Mouse (Mus musculus) hindbrain, embryonic 10.5 days (tissue): ENCODE measurements around the gene Nlk. TPM values are rescaled to one million over a fixed set of nuclear protein-coding genes. Genes with fewer than 3 reads are reported as not detected.
"Not testable (repeated sequence)": the region's sequence is repeated elsewhere in the genome, so short reads cannot be mapped to it uniquely, and the experiment has no call there.

Source experiments
- DNase-seq: peaks from one replicate; pipeline ENCODE4 v3.0.0-alpha.2; 2017; ENCODE audit warnings: low spot score
- H3K27ac ChIP-seq: fragments of 300-500 bp; sonication (generic); 2 replicates; pipeline ENCODE4 v1.5.1; 2016; ENCODE audit warnings: mild to moderate bottlenecking, moderate library complexity
- H3K27me3 ChIP-seq: fragments of 300-500 bp; sonication (generic); 2 replicates; pipeline ENCODE4 v1.6.1; 2016; ENCODE audit warnings: mild to moderate bottlenecking; ENCODE audit not compliant: poor library complexity, insufficient read depth, severe bottlenecking
- H3K36me3 ChIP-seq: fragments of 300-500 bp; sonication (generic); 2 replicates; pipeline ENCODE4 v1.6.1; 2016; ENCODE audit warnings: mild to moderate bottlenecking, moderate library complexity
- H3K4me1 ChIP-seq: fragments of 300-500 bp; sonication (generic); replicated peaks from 2 replicates; pipeline ENCODE4 v1.6.1; 2016; ENCODE audit warnings: mild to moderate bottlenecking
- H3K4me3 ChIP-seq: fragments of 300-500 bp; sonication (generic); 2 replicates; pipeline ENCODE4 v1.5.1; 2016; ENCODE audit warnings: mild to moderate bottlenecking, moderate library complexity
- H3K9me3 ChIP-seq: fragments of 300-500 bp; sonication (generic); 2 replicates; pipeline ENCODE4 v1.6.1; 2016; ENCODE audit warnings: mild to moderate bottlenecking, moderate library complexity
- WGBS: fragments of 180-500 bp; shearing (Covaris S2); methylation state at CpG from one replicate; pipeline ENCODE4 v1.1.7; 2016; 5-methylcytosine and 5-hydroxymethylcytosine counted together
- polyA plus RNA-seq: library from polyadenylated mRNA; unstranded; fragments of >200 nt; fragmentation: Nextera tagmentation; extraction: Ambion mirVana; gene quantifications from 2 replicates; pipeline ENCODE4 v1.2.1, GENCODE M21; 2016

Gene Nlk
- polyA plus RNA-seq, 1 experiment from 2014 or later, result 17.1 TPM

DNA sequence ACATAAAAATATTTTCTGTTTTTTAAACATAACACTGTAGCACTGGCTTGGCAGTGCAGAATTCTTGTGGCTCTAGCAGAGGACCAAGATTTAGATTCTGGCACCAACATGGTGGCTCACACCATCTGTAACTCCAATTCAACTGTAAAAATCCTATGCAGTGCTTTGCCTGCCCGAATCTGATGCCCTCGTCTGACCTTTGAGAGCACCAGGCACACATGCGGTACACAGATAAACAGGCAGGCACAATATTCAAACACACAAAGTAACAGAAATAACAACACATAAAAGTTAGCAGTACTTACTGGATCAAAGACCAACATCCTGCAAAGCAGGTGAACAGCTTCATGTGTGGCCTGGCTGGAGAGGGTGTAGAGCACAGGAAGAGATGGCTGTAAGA, 122.6 kb downstream of the Nlk start:
- Histone ChIP-seq H3K27me3 (no peaks in the 10 kb centered on the region), H3K4me3 (no peak overlapping the region), H3K9me3 (no peaks in the 10 kb centered on the region), H3K27ac (no peak overlapping the region), H3K36me3 (peaks cover 89% of the 10 kb centered on the region), H3K4me1 (no peaks in the 10 kb centered on the region; the same call in 1 of the 2 replicates)
- no peak for DNase-seq
- 89% methylated on average over 3 of the region's 3 CpGs for WGBS

DNA sequence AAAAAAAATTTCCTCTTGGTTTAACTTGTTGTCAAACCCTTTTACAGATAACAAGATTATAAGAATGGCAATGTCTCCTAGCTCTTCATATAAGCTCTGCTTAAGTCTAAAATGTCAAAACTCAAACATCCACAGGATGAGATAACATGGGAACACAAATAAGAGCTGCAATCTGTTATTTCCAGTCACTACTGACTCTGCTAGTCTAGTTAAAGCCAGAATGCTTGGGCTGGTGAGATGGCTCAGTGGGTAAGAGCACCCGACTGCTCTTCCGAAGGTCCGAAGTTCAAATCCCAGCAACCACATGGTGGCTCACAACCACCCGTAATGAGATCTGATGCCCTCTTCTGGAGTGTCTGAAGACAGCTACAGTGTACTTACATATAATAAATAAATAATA, 123.1 kb downstream of the Nlk start:
- H3K4me3 ChIP-seq, H3K27ac ChIP-seq, DNase-seq, H3K4me1 ChIP-seq, H3K27me3 ChIP-seq, H3K9me3 ChIP-seq: not testable (repeated sequence)
- WGBS, result 95% methylated on average over 4 of the region's 4 CpGs
- peaks cover 89% of the 10 kb centered on the region for H3K36me3 ChIP-seq

DNA sequence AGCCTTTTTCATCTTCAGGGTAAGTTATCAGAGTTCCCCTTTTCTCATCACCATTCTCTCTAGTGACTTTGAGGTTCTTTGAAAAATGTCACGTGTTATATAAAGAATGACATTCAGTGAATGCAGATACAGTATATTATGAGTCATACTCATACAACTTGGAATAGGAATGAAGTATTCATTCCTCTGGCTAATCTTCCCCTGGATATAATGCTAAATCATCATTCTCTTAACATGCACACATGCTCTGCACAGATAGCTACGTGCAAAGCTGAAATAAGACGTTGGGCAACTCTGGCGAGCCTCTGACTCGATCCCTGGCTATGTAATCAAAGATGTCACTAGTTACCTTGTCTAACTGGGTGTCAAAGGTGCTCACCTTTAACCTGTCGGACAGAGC, 125.3 kb downstream of the Nlk start:
- no peaks in the 10 kb centered on the region for H3K9me3 ChIP-seq
- WGBS, result 91% methylated on average over 6 of the region's 6 CpGs
- no peaks in the 10 kb centered on the region; the same call in 1 of the 2 replicates for H3K4me1 ChIP-seq
- peaks cover 75% of the 10 kb centered on the region for H3K36me3 ChIP-seq
- no peak overlapping the region for H3K27ac ChIP-seq
- H3K27me3 ChIP-seq, result no peaks in the 10 kb centered on the region
- H3K4me3 ChIP-seq, result no peak overlapping the region
- DNase-seq, result no peak

DNA sequence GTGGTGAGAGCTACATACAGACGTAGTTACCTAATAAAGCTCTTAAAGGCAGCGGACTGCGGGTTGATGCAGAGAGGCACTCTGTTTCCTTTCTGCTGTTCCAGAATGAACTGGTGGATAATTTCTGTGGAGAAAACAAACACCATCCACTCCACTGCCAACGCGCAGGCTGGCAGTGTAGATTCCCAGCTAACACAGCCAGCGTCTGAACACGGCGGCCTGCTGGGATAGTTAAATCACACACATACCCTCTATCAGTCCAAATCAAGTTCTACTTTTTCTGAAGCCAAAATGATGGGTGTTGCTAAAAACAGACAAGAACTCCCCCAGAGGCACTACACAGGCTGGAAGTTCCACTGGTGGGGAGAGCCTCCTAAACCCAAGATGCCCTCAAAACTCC, 125.7 kb downstream of the Nlk start:
- peaks cover 75% of the 10 kb centered on the region for H3K36me3 ChIP-seq
- WGBS, result 97% methylated on average over 8 of the region's 8 CpGs
- no peaks in the 10 kb centered on the region for H3K27me3 ChIP-seq
- no peak for DNase-seq
- H3K4me3 ChIP-seq, result no peak overlapping the region
- H3K9me3 ChIP-seq, result no peaks in the 10 kb centered on the region
- H3K4me1 ChIP-seq, result no peaks in the 10 kb centered on the region; the same call in 1 of the 2 replicates
- H3K27ac ChIP-seq, result no peak overlapping the region

DNA sequence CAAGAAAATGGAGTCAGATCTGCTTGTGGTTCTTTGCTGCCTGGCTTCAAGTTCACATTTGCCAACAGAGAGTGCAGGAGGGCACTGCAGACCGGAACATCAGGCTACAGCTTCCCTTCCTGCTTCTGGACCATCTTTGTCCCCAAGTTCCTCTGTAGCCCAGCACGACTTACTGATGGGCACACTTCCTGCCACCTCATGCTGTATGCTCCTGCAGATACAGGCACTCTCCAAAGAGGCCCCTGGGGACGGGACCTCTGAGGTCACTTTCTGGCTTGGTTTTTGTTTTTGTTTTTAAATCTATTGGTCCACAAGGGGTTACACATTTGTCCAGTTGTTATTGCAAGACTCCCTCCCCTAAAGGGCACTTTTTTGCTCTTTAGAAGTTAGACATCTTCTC, 127.4 kb downstream of the Nlk start:
- Histone ChIP-seq H3K36me3 (peaks cover 70% of the 10 kb centered on the region), H3K27ac (no peak overlapping the region)

DNA sequence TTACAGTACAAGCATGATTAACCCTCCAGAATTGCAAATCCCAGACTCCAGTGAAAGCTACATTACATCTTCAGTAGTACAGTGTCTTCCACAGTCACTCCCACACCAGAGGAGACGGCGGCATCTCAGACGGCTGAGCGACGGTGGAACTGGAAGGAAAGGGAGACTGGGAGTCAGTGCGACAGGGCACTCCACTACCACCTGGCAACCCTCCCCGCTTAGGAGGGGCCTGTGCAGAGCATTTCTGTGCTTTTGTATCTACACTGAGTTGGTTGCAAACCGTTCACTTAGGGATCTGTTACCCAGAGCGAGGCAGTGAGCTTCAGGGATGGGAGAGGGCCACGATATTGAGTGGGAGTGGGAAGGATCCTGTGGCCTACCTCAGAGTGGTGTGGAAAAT, 128.3 kb downstream of the Nlk start:
- H3K9me3 ChIP-seq, result no peaks in the 10 kb centered on the region
- H3K27ac ChIP-seq, result no peak overlapping the region
- WGBS, result 92% methylated on average over 10 of the region's 10 CpGs
- H3K27me3 ChIP-seq, result no peaks in the 10 kb centered on the region
- no peak for DNase-seq
- no peaks in the 10 kb centered on the region; the same call in 1 of the 2 replicates for H3K4me1 ChIP-seq
- H3K4me3 ChIP-seq, result no peak overlapping the region
- peaks cover 63% of the 10 kb centered on the region for H3K36me3 ChIP-seq

More for the DNA sequence above, 127.4 kb downstream of the Nlk start:
- no peak for DNase-seq
- H3K9me3 ChIP-seq, result no peaks in the 10 kb centered on the region
- H3K4me1 ChIP-seq, result no peaks in the 10 kb centered on the region; the same call in 1 of the 2 replicates
- WGBS, result 71% methylated on average over 3 of the region's 3 CpGs
- H3K27me3 ChIP-seq, result no peaks in the 10 kb centered on the region
- no peak overlapping the region for H3K4me3 ChIP-seq

DNA sequence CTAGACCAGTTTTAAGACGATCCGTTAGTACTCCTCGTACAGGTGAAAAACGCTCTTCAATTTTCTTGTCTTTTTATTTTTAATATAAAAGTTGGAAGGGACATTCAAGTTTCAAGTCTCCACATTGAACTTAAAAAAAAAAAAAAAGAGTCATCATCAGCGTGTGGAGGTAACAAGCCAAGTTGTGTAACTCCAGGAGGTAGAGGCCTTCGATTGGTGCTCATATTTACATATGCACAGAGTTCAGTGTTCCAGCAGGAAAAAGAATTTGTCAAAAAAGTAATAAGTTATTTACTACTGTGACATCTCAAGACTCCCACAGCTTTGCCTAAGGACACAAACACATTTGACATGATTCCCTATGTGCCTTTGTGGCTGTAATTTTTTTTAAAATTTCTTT, 129.6 kb downstream of the Nlk start:
- no peak for DNase-seq
- H3K27ac ChIP-seq, result no peak overlapping the region
- no peaks in the 10 kb centered on the region; the same call in 1 of the 2 replicates for H3K4me1 ChIP-seq
- H3K36me3 ChIP-seq, result peaks cover 54% of the 10 kb centered on the region
- H3K4me3 ChIP-seq, result no peak overlapping the region
- WGBS, result 97% methylated on average over 6 of the region's 6 CpGs
- H3K27me3 ChIP-seq, result no peaks in the 10 kb centered on the region
- H3K9me3 ChIP-seq, result no peaks in the 10 kb centered on the region

DNA sequence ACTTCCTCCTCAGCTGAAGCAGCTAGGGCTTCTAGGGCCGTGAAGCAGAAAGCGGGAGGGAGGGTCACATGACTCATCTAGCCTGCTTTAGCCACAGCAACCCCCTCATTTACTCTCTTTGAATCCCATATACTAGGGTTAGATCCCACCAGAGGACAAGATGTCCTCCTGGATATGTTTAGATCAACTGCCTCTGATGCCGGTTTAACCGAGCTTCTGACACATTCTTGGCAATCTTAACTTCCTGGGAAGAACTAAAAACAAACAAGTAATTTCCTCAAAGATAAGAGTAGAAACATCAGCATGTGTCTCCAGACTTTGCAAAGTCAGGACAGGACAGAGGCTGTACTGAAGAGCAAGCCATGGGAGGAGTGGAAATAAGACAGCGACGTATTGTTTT, 130.4 kb downstream of the Nlk start:
- no peak overlapping the region for H3K27ac ChIP-seq
- peaks cover 46% of the 10 kb centered on the region for H3K36me3 ChIP-seq
- no peaks in the 10 kb centered on the region; the same call in 1 of the 2 replicates for H3K4me1 ChIP-seq
- H3K9me3 ChIP-seq, result no peaks in the 10 kb centered on the region
- no peak overlapping the region for H3K4me3 ChIP-seq
- H3K27me3 ChIP-seq, result no peaks in the 10 kb centered on the region
- DNase-seq, result no peak
- 73% methylated on average over 6 of the region's 6 CpGs for WGBS

DNA sequence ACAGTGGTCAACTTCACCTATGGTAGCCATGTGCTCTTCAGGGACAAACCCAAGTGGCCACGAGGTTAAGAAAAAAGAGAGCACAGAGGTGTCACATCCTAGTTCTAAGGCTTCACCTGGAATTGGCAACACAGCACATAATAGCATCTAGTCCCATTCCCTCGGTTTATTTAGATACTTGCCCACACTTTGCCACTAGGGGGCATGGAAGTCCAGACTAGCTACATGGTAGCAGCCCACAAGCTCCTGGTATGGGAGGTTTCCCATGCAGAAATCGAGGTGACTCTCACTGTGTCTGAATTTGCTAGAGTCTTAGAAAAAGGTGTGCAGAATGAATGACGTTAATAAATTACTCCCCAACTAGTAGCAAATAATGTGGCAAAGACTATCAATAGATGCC, 136.7 kb downstream of the Nlk start:
- Histone ChIP-seq H3K9me3 (no peaks in the 10 kb centered on the region), H3K4me1 (peaks cover 12% of the 10 kb centered on the region; the same call in 1 of the 2 replicates), H3K36me3 (peaks cover 2% of the 10 kb centered on the region; the same call in 1 of the 2 replicates), H3K27me3 (no peaks in the 10 kb centered on the region), H3K27ac (no peak overlapping the region), H3K4me3 (no peak overlapping the region)
- peak; percentile 53 for DNase-seq
- 17% methylated on average over 4 of the region's 4 CpGs for WGBS

DNA sequence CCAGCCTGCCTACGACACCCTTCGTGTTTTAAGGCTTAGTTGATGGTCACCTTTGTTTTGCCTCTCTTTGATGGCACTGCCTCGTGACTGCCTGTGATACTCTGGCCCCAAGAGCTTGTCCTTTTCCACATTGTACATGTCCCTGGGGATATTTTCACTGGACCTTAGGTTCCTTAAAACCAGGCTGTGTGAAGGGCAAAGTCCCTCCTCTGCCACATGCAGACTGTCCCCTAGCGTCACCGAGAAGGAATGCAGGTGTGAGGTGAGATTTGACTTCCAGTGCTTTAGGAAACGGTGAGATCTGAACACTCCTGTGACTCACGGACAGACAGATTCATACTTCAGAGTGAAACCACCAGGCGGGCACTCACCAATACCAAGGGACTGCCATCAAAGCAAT, 139.9 kb downstream of the Nlk start:
- 59% methylated on average over 8 of the region's 8 CpGs for WGBS
- Histone ChIP-seq H3K36me3 (no peaks in the 10 kb centered on the region), H3K27ac (peak overlapping the region; percentile 37; the same call in 1 of the 2 replicates), H3K27me3 (no peaks in the 10 kb centered on the region), H3K4me3 (no peak overlapping the region), H3K9me3 (peaks cover 6% of the 10 kb centered on the region; the same call in 1 of the 2 replicates), H3K4me1 (peaks cover 12% of the 10 kb centered on the region; the same call in 1 of the 2 replicates)
- no peak for DNase-seq

DNA sequence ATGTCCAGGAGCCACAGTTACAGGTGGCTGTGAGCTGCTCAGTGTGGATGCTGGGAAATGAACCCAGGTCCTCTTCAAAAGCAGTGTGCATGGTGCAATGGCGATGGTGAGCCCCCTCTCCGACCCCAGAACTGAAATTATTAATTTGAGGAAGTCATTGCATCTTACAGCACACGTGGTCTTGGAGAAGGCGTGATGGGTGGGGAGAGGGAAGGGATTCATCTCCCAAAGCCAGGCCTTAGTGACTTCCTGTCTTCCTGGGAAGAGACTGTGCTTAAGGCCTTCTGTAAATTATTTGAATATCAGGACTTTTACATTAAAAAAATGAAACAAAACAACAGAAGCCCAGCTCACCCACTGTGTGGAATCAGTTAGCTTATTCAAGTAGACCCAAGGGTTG, 141.1 kb downstream of the Nlk start:
- Histone ChIP-seq H3K4me3 (no peak overlapping the region), H3K4me1 (peaks cover 14% of the 10 kb centered on the region), H3K27ac (no peak overlapping the region), H3K9me3 (peaks cover 6% of the 10 kb centered on the region; the same call in 1 of the 2 replicates), H3K36me3 (no peaks in the 10 kb centered on the region), H3K27me3 (no peaks in the 10 kb centered on the region)
- no peak for DNase-seq
- WGBS, result 84% methylated on average over 4 of the region's 4 CpGs

DNA sequence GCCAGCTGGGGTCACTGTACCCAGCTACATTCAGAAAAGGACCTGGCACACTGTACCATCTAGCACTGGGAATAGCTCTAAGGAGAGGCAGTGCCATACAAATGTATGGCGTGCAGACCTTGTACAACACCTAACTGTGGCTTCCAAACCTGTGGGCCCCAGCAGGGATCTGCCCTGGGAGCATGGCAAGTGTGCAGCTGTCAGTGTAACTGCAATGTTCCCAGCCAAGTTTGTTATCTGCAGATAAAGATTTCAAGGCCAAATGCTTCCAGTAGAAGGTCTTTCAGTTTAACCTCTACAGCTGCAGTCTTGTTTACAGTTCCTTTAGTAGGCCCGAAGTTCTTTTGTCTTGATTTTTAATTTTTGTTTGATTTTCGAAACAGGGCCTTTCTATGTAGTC, 141.6 kb downstream of the Nlk start:
- H3K4me3 ChIP-seq, result no peak overlapping the region
- no peaks in the 10 kb centered on the region for H3K27me3 ChIP-seq
- peaks cover 6% of the 10 kb centered on the region; the same call in 1 of the 2 replicates for H3K9me3 ChIP-seq
- 86% methylated on average over 3 of the region's 3 CpGs for WGBS
- DNase-seq, result no peak
- no peaks in the 10 kb centered on the region for H3K36me3 ChIP-seq
- peaks cover 17% of the 10 kb centered on the region for H3K4me1 ChIP-seq
- no peak overlapping the region for H3K27ac ChIP-seq

DNA sequence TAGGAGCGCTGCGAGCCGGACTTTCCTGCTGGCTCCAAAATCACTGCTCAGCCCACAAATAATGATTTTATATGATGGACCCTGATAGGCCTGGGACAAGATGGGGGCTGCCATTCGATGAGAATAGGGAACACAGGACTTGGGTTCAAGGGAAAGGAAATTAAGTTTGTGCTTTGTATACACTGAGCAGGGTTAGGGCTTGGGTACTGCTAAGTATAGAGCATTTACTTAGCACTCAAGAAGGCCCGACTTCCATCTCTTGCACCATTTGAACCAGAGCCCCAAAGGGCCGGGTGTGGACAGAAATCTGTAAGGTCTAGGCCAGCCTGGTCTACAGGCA, 146.1 kb downstream of the Nlk start:
- no peak for DNase-seq
- Histone ChIP-seq H3K4me3 (peak overlapping the region; percentile 80), H3K36me3 (peaks cover 6% of the 10 kb centered on the region; the same call in 1 of the 2 replicates), H3K27ac (peak overlapping the region; percentile 90), H3K4me1 (peaks cover 30% of the 10 kb centered on the region), H3K9me3 (peaks cover 6% of the 10 kb centered on the region; the same call in 1 of the 2 replicates), H3K27me3 (no peaks in the 10 kb centered on the region)
- WGBS, result 38% methylated on average over 6 of the region's 6 CpGs
